Mouse (Mus musculus) ovary, adult 18-20 months (tissue): ENCODE results near the gene Zbtb11.
"Not testable (repeated sequence)": the region's sequence is repeated elsewhere in the genome, so short reads cannot be mapped to it uniquely, and the experiment has no call there.

Source experiments
- DNase-seq: peaks from one replicate; pipeline ENCODE4 v3.0.0; 2022; ENCODE audit warnings: low spot score, mixed read lengths

Gene Zbtb11

DNA sequence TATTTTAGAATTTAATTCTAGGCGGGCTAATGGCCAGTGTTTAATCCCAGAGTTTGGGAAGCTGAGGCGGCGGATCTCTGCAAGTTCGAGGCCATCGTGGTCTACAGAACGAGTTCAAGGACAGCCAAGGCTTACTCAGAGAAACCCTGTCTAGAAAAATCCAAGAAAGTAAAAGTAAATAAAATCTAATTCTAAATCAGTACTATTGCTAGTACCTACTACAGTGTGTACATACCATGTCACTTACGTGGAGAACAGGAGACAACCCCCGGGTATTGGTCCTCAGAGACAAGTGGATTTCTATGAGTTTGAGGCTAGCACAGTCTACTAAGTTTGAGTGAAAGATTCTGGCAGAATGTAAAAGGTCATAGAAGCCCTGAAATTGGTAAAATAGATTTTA, 64.4 kb downstream of the Zbtb11 start:
- no peak for DNase-seq

- DNase-seq: not testable (repeated sequence)
These were observed 74.4 kb downstream of the Zbtb11 start, which contains the start of gene Senp7 for GRCm38 (mm10) chr16:56048038-56048437. TSS of gene Senp7 (plus strand) at chr16:56048338.

DNA sequence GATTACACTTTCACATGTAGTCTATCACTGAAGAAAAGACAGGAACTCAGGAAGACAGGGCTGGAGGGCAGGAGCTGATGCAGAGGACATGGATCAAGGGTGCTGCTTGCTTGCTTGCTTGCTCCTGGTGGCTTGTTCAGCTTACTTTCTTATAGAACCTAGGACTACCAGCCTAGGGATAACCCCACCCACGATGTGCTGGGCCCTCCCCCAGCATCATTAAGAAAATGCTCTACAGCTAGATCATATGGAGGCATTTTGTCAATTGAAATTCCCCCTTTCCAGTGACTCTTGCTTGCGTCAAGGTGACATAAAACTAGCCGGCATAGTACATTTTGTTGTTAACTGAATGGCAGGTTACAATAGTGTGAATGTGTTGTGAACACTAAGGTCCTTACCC, 82.2 kb downstream of the Zbtb11 start:
- no peak for DNase-seq

- DNase-seq: no peak
These were observed 83.4 kb downstream of the Zbtb11 start for GRCm38 (mm10) chr16:56056944-56057590.

GRCm38 (mm10) chr16:56058151-56058550, 84.5 kb downstream of the Zbtb11 start:
- no peak for DNase-seq
